Mouse (Mus musculus): Measurements from ENCODE around the gene Cela3b.
"Not testable (repeated sequence)": the region's sequence is repeated elsewhere in the genome, so short reads cannot be mapped to it uniquely, and the experiment has no call there.

Cela3b gene

DNA sequence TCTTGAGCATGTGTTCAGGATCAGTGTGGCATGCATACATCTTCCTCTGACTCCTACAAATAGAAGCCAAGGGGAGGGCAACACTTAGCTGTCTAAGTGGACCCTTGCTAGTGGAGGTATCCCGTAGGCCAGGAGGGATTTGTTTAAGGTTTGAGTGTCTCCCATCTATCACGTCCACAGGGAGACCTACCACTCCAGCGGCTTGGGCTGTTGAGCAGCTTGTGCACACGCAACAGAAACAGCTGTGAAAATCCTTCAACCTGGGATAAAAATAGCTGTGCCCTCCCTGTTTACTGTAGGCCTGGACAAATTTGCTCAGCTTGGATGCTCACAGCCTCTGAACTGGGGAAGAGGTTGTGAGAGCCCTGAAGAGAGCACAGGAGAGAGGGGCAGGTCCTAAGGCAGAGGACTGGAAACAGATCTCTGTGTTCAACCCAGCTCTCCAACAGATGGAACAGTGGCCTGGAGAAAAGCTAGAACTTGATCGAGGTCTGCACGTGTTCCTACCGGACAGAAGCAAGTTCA lies 18.1 kb downstream of the Cela3b start:
- not testable (repeated sequence) for DNase-seq (ENCODE audit: low spot score)

DNA sequence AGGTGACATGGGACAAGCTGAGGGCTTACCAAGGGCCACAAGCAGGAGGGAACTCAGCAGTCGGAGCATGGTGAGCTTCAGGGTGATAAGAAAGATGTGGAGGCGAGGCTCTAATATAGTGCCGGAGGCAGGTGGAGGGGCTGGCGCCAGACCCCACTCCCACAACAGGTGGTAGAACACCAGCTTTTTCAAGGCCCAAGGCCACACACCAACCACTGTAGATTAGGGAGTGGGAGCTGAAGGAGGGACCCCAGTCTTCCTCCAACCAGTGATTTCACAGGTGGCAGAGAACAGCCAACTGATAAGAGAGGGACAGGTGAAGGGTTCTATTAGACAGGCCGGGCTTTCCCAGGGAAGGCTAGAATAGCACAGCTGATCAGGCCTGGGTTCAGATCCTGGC lies 20.6 kb downstream of the Cela3b start, which contains the start of gene Cela3a:
Cela3a (minus strand) TSS at position 101 of the 400 bp plus-strand sequence.
- no peak for DNase-seq (ENCODE audit: low spot score)

GRCm38 (mm10) chr4:137405571-137405970 lies 24.8 kb downstream of the Cela3b start:
- DNase-seq (ENCODE audit: low spot score): no peak

GRCm38 (mm10) chr4:137396641-137397525 lies 33.5 kb downstream of the Cela3b start:
- peak; percentile 78 for DNase-seq (ENCODE audit: low spot score)

GRCm38 (mm10) chr4:137393378-137394135 lies 36.8 kb downstream of the Cela3b start:
- DNase-seq (ENCODE audit: low spot score): no peak

- no peak for DNase-seq (ENCODE audit: low spot score)
These were observed 37.5 kb downstream of the Cela3b start for GRCm38 (mm10) chr4:137392874-137393273.

GRCm38 (mm10) chr4:137391287-137391686 lies 39.1 kb downstream of the Cela3b start:
- no peak for DNase-seq (ENCODE audit: low spot score)

DNA sequence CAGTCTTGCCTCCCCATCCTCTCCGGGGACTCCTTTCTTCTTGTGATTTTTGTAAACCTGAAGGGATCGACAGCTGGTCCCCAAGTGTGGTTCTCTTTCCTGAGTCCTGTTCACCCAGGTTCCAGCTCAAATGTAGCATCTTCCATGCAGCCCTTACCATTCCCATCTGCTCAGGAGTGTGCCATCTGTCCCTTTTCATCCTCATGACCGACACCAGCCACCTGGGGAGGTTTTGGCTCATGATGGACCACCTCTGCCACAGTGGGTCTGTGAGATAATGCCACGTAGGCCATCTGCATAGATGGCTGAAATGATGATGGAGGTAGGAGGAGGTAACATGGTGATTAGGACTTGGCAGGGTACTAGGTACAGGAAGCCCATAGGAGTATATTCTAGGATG lies 40.1 kb downstream of the Cela3b start:
- DNase-seq (ENCODE audit: low spot score): no peak

DNA sequence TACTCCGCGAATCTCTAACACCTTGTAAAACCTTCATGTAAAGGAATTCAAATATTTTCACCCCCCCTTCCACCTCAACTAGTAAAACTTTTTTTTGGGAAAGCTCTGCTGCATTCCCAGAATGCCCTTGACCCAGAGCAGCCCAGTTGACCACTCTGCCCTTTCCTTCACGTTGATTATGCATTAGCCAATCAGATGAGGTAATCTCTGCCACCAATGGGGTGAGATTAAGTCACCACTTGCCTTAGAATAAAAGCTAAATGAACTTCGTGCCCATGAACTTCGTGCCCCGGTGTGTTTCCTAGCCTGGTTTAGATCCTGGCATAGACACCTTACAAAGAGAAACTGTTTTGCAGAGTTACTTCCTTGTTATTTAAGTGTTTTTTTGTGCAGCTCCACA lies 41.4 kb downstream of the Cela3b start:
- DNase-seq (ENCODE audit: low spot score): no peak

- peak; percentile 87 for DNase-seq (ENCODE audit: low spot score)
These were observed 42.1 kb downstream of the Cela3b start for GRCm38 (mm10) chr4:137388059-137388794.

GRCm38 (mm10) chr4:137387482-137388058 lies 42.8 kb downstream of the Cela3b start:
- no peak for DNase-seq (ENCODE audit: low spot score)

- no peak for DNase-seq (ENCODE audit: low spot score)
These were observed 49.4 kb downstream of the Cela3b start for GRCm38 (mm10) chr4:137380702-137381605.

DNA sequence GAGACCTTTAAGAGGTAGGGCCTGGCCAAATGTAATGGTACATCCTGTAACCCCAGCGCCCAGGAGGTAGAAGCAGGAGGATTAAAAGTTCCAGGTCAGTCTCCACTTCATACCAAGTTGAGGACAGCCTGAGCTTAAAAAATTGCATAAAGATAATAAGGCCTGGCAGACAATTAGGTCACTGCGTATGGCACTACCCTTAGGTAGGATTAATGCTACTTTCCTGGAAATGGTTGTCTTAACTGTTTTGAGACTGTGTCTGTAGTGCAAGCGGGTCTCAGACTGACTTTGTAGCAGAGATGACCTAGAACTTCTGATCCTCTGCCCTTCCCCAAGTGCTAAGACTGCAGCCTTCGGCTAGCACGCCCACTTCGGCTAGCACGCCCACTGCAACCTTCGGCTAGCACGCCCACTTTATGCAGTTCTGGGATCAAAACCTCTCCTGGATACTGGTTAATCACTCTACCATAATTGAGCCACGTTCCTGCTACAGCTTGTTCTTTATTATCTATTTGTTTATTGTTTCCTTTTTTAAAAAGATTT lies 50.6 kb downstream of the Cela3b start:
- DNase-seq (ENCODE audit: low spot score): no peak

DNA sequence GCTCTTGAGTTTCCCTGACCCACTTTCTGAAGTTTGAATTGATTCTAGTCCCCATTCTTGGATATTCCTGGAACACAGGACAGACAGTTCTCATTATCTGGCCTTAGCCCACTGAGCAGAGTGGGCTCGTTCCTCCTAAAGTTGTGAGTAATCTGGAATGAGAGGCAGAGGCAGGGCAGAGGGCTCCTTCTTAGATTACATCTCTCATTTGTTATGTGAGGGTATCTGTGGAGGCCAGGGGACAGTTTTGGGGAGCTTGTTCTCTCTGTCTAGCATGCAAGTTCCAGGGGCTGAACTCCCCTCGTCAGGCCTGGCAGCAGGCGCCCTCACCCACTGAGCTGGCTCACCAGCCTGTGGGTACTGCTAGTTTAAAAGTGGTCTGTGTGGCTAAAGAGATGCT lies 51.3 kb downstream of the Cela3b start:
- no peak for DNase-seq (ENCODE audit: low spot score)

DNA sequence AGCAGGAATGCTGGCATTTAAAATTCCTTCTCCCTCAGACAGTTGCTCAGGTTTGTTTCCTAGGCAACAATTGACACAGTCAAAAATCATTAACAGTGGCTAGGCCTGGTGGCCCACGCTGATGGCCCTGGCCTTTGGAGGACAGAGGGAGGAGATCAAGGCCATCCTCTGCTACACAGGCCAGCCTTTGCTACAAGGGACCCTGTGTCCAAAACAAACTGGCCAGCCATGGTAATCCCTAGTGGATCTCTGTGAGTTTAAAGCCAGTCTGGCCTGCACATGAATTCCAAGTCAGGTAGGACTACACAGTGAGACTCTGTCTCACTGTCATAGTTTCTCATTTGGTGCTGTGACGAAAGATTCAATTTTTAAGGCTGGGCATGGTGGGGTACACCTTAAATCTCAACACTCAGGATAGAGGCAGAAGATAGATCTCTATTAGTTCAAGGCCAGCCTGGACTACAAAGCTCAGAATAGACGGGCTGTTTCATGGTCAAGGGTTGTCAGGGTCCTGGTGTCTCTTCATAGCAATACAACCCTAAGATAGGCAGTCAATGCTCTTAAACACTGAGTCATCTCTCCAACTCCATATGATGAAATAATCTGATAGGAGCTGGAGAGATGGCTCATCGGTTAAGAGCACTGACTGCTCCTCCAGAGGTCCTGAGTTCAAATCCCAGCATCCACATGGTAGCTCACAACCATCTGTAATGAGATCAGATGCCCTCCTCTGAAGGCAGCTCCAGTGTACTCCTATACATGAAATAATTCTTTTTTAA lies 52.6 kb downstream of the Cela3b start:
- DNase-seq (ENCODE audit: low spot score): no peak

GRCm38 (mm10) chr4:137376778-137377177 lies 53.6 kb downstream of the Cela3b start:
- DNase-seq (ENCODE audit: low spot score): no peak

DNA sequence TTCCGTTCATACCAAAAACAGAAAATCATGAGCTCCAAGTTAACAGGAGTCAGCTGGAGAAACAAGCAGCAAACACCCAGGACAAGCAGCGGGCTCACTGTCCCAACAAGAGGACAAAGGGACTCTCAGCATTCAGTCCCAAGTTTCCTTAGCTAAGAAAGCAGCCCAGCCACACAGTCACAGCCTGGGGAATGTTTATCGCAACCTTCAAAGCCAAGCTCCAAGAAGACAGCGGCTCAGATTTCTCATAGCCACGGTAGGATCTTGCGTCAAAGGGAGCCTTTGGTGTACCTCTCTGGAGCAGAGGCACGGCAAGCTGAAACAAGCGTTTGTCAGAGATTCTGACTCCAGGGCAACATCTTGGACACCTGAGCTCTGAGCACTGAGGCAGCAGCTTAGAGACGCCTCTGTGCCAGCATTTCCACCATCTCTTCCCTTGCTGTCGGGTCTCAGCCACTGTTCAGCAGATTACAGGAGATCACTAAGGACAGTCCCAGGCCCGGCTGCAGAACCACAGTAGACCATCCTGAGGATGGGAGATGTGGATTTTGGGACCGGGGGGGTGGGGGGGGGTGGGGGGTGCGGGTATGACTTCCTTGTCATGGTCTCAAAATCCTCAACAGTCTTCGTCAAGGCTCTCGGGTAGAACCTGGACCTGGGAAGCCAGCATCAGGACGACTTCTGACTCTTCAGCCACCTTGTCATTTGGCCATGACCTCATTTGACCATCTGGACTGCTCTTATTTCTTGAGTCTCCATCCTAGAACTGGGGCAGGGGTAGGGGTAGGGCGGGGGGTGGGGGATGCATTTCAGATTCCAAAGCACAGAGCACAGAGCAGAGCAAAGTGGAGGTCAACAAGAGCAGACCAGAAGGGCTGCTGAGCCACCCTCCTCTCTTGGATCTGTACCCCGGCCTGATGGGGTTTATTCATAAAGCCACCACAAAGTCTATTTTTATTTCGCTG lies 54.7 kb downstream of the Cela3b start:
- DNase-seq (ENCODE audit: low spot score): no peak

GRCm38 (mm10) chr4:137373711-137374110 lies 56.6 kb downstream of the Cela3b start:
- DNase-seq (ENCODE audit: low spot score): no peak

Data from urinary bladder, postnatal 14 days (tissue).